Mouse (Mus musculus) adrenal gland, postnatal 14 days (tissue): Measurements from ENCODE around the gene Pitpnc1. TPM values are rescaled to one million over a fixed set of nuclear protein-coding genes. Genes with fewer than 3 reads are reported as not detected.

ENCODE experiments used
- DNase-seq: peaks from one replicate; pipeline ENCODE4 v3.0.0; 2021; ENCODE audit warnings: mixed read lengths
- total RNA-seq: library from RNA; stranded (reverse); gene quantifications from 2 replicates; pipeline ENCODE4 v1.2.3, GENCODE M21; 2021

Gene Pitpnc1
- total RNA-seq, 1 experiment from 2014 or later, result 34.1 TPM

DNA sequence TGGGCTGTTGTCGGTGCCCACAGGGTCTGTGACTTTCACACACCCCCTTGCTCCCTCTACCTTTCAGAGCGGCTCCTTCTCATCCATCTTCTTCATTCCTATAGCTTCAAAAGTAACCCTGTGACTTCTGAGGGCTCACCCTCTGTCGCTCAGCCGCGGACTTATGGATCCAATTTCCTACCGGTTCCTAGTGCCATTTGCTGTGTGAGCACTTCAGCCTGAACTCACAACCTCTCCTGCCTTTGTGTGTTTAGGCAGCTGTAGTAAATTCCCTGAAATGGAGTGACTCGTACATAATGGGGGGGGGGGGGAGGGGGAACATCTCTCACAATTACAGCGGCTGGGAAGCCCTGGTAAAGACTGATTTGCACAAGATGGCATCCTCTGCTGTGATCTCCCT, 191.2 kb downstream of the Pitpnc1 start:
- no peak for DNase-seq

DNA sequence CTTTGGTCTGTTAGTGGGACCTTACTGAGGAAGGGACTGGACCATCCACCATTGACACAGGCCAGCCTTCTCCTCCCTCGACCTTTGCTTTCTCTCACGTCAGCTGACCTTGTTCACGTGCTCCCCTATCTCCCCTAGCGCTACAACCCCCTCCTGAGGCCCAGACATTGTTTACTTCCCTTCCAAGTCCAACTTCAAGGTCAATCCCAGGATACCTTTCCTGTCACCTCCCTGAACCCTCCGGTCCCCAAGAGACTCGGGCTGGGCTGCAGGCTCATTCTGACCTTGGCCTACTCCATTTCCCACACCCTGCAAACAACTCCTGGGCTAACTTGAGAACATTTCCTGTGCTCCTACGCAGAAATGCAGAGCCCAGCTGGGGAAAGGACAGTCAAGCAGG, 193.6 kb downstream of the Pitpnc1 start:
- DNase-seq, result peak; percentile 77

DNA sequence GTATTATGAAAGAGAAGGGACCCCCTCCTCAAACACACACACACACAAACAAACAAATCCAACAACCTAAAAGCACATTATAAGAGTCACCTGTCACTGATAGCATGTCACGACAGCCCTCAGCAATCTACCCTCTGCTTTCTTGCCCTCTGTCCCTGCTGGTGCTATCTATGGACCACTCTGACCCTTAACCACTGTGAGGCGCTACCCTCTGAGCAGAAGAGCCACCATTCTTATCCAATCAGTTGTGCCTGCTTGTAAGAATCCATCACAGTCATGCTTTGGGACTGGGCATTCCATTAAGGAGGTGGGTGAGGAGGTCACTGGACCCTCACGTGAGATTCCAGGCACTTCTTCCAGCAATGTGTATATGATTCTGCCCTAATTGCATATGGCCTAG, 194.2 kb downstream of the Pitpnc1 start:
- no peak for DNase-seq

DNA sequence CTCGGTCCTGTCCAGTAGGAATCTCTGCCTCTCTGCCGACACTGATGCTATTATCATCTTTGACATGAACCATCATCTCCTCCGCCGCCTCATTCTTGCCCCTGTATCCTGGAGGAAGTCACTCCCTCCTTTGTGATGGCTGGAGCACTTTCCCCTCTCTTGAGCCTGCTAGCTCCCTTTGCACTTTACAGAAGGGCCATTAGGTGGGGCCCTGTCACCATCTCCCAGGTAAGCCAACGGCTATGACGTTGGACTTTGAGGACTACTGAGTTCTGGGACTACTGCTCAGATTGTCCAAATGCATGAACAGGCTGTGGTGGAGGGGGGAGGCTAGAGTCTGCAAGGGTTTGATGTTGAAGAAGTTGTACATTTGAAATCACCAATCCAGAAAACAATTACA, 194.6 kb downstream of the Pitpnc1 start:
- DNase-seq, result peak; percentile 74

DNA sequence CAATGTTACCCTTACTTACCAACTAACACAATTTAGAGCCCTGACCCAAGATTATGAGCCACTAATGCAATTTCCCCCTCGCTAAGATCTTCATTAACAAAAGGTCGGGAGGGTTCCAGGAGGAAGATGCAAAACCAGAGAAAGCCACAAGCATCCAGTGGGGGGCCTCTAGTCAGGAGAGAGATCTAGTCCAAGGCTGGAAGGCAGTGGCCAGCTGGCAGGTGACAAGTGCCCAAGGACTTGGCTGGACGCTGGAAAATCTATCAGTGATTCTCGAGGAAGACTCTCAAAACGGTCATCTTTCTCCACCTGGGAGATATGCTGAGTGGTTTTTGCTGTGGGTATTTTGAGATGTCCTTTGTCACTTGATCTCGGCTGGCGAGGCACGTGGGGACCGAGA, 196.3 kb downstream of the Pitpnc1 start:
- DNase-seq, result no peak

DNA sequence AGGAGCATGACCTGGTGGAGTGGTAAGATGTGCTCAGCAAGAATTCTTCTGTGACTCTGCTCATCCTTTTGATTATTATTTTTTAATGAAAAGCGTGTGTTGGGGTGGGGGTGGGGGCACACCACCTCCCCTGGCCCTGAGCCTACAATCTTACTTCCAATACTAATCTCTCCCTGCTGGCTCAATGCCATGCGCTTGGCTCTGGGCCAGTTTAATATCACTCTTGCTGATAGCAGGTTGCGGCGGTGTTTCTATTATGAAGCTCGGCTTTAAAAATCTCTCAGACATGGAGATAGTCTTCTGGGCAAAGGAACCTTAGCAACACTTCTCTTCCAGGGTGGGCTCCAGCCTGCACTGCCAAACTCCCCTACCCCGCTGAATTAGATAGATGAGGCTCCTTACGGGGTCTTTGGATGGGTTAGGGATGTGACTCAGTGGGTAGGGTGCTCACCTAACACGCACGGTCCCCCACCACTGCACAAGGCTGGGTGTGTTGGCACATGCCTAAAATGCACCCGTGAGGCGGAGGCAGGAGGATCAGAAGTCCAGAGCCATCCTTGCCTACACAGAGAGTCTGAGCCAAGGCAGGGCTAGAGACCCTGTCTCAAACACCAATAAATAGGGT, 198.0 kb downstream of the Pitpnc1 start:
- DNase-seq, result peak; percentile 69

DNA sequence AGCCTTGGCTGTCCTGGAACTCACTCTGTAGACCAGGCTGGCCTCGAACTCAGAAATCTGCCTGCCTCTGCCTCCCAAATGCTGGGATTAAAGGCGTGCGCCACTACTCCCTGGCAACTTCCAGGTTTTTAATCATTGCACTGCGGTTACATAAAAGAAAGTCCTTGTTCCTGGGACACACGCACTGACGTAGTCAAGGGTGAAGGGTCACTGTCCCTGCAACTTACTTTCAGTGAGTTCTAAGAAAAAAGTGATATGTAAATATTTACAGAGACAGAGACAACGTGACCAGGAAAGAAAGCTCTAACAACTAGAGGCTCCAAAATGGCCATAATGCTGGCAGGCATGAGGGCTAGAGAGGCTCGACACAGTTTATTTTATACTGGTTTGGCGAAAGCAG, 199.9 kb downstream of the Pitpnc1 start:
- DNase-seq, result no peak

DNA sequence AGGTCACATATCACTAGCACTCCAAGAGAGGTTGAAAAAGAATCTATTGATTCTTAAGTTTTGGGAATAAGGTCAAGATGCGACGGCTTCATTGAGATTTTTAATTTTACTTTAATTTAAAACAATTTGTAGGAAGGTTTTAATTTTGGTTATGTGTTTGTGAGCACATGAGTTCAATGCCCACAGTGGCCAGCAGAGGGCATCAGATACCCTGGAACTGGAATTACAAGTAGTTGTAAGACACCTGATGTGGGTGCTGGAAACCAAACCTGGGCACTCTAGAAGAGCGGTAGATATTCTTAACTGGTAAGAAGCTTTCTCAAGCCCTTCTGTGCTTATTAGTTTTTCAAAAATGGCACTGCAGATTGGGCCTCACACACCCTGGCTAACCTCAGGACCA, 203.0 kb downstream of the Pitpnc1 start:
- no peak for DNase-seq

DNA sequence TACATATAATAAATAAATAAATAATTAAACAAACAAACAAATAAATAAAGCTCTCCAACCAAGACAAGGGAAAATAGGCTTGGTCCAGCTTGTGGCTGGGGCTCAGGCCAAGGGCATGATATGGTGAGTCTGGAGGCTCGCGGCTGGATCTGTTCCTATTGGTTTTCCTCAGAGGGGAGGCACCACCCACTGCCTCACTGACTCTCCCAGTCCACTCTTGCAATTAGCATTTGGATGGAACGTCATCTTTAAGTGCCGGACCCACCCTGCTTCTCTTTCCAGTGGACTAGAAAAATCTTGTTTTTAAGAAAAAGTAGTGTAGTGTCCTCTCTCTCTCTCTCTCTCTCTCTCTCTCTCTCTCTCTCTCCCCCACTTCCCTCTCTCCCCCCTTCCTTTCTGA, 204.6 kb downstream of the Pitpnc1 start:
- DNase-seq, result no peak

DNA sequence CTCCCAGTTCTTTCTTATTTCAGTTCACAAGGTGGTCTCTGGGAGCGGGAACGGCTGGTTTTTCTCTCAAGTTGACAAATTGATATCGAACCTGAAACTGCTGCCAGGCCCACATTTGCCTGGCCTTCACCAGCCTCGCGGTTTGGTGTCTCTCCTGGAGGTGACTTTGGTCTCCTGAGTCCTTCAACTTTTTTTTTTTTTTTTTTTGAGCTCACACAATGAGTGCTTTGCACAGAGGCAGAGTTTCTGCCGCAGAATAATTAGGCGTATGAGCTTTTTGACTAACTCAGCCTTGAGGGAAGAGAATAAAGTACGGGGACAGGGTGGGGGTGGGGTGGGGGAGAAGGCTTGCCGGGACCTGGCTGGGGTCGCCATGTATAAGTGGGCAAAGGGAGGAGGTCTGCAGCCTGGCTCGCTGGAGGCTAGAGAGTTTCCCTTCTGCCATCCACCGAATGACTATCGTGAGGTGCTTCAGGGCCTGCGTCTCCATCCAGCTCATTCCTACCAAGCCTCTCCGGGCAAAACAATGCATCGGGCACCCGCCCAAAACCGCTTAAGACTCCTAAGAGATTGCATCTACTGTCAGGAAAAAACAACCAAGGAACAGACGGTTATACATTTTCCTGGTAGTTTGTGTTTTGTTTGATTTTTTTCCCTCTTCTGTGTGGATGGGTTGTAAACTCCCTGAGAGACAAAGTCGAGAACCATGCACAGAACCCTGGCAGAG, 205.4 kb downstream of the Pitpnc1 start:
- peak; percentile 28 for DNase-seq

DNA sequence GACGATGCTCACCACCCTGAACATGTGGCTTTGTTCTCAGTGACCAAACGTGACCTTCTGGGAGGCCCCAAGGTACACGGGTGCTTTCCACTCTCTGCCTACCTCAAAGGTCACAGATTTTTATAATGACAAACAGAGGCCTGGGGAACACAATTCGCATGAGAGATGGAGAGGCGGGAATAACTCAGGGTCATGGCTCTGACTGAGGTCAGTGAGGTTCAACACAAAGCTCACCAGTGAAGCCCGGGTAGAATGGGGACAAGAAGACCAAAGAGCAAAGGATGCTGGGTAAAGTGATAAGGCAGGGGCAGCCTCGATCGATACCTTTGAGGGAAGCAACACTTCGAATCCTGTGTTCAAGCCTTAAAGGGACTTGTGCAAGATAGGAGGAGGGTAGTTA, 206.7 kb downstream of the Pitpnc1 start:
- no peak for DNase-seq

DNA sequence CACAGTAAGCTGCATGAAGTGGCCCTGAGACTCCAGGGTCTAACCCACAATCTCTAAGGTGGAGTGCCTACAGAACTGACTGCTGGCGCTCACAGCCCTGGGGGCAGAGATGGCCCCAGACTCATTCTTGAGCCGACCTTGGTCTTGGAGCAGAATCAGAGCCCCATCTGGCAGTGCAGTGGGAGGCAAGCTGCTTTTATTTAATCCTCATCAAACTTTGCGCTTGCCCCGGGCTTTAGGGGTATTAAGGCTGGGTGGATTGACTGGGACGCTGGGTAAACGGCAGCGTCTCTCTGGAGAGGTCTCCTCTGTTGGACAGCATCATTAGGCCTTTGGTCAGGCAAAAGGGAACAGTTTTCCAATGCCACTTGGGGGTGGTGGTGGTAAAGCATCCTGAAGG, 211.1 kb downstream of the Pitpnc1 start:
- DNase-seq, result no peak

DNA sequence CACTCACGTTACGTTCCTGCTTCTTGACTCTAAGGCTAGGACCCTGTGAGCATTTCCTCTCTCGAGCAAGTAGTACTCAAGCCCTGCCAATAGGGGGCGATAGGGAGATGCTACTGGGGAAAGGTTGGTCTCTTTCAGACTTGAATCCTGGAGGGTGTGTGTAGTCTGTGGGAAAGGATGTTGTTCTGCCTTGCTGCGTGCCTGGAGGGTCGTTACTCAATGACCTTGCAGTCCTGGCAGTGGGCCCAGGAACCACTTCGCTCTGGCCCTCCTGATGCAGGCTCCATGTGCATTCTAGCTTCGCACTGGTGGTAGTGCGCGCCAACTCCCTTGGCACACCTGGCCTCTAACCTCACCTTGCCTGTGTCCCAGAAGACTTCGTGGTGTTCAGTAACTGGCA, 215.3 kb downstream of the Pitpnc1 start:
- DNase-seq, result peak; percentile 81

DNA sequence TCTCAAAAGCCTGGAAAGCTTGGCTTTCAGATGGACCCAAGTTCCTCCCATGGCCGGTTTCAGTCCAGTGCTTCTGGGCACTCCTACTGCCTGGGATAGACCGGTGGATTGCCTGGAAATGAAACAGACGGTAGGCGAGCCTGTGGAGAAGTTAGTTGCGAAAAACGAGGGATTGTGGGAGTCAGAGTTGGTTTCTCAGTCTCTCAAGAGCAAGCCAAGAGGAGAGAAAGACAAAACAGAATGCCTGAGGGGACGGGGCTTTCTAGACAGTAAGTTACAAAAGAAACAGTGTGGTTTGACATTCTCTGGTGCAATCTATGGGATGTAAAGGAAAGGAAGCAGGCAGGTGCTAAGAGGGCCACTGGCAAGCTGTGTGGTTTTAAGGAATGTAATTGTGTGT, 216.3 kb downstream of the Pitpnc1 start:
- no peak for DNase-seq

DNA sequence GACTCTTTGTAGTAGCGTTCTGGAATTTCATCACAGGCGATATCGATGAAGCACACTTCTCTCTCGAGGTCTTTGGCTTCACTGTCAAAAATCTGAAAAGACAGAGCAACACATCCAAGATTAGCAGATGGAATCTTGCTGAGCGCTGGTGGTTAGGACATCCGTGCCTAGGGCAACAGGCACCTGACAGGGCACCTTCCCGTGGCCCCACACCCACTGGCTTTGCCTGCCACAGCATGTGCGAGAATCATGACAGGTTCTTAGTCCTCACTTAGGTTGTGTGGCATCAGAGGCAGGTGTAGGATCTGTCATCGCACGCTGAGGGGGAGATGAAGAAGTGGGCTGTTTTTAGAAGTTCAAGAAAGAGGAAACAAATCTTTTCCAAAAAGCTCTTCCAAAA, 218.5 kb downstream of the Pitpnc1 start:
- DNase-seq, result no peak

DNA sequence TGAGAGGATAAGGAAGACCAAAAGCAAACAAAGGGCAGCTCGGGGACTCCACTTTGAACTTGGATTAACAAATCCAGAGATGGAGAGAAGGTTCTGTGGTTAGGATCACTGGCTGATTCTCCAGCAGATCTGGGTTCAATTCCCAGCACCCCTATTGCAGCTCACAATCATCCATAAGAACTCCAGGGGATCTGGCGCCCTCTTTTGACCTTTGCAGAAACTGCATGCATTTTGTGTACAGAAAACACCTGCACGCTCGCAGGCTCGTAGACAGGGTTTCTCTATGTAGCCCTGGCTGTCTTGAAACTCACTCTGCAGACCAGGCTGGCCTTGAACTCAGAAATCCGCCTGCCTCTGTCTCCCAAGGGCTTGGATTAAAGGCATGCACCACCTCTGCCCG, 219.0 kb downstream of the Pitpnc1 start:
- DNase-seq, result no peak

DNA sequence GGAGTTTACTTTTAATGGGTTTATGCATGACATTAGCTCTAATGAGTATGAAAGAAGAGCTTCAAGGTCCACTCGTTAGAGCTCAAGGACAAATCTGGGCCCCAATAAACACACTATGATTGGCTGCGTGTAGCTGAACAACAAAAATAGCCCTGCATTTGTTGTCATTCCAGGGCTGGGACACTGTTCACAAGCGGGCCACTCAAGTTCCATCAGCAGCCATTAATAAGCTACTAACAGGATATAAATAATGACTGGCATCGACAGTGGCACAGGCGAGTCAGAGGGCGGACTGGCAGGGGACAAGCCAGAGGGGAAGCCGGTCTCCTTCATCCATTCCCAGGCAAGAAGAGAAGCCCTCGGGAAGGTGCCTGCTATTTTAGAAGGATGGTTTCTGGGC, 219.6 kb downstream of the Pitpnc1 start:
- DNase-seq, result no peak

DNA sequence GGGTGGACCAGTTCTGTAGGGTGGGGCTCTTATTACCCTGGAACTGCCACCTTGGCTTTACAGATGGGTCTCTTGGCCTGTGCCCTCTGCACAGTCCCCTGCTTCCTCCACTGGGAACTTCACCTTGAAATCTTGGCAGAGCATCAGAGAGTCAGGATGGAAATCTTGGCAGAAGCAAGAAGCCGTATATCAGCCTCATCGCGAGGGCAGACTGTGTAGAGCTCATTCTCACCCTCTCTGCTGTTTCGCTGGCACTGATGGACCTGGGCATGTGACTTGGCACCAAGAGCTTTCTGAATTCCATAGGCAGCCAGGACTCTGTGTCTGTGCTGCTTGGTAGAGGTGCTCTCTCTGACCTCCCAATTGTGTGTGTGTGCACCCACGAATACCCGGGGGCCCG, 221.7 kb downstream of the Pitpnc1 start:
- DNase-seq, result peak; percentile 82

DNA sequence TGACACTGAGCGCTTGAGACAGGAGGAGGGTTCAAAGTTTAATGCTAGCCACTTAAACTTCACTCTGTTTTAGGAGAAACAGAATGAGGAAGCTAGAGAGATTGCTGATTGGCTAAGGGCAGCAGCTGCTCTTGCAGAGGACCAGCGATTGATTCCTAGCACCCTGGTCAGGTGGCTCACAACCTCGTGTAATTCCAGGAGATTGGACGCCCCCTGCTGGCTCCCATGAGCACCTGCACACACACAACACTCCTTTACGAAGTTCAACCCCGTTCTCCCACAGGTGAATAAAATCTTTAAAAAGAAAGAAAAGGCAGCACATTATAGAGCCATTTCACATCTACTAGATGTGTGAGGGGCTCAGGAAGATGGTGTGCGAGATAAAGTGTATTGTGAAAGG, 224.8 kb downstream of the Pitpnc1 start:
- DNase-seq, result no peak

DNA sequence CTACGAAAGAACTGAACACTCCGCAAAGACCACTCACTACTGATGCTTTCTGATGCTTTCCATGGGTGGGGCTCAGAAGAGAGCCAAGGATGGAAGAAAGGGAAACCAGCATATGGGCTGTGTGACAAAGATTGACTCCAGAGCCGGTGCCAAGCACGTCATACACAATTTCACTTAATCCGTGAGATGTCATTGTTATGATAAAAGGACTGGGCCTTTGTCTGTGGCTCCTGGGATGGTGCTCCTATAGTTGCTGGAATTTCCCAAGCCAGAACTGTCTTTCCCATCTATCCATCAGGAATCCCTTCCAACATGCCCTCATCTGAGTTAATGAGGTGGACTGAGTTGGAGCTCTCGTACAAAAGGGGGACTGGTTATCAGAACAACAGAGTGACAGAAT, 227.4 kb downstream of the Pitpnc1 start:
- DNase-seq, result no peak

DNA sequence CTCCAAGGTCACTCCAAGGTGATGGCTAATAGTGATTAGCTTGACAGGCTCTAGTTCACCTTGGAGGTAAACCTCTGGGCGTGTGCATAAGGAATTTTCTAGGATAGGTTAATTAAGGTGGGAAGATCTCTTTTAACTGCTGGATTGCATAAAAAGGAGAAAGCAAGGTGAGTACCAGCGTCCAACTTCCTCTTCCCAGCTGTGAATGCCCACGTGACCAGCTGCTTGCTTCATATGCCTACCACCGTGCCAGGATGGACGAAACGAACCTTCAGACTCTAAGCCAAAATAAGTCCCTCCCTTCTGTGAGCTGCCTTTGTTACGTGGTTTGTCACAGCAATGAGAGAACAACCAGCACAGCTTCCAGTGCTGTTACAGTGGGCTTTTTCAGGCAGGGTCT, 228.8 kb downstream of the Pitpnc1 start:
- peak; percentile 53 for DNase-seq

DNA sequence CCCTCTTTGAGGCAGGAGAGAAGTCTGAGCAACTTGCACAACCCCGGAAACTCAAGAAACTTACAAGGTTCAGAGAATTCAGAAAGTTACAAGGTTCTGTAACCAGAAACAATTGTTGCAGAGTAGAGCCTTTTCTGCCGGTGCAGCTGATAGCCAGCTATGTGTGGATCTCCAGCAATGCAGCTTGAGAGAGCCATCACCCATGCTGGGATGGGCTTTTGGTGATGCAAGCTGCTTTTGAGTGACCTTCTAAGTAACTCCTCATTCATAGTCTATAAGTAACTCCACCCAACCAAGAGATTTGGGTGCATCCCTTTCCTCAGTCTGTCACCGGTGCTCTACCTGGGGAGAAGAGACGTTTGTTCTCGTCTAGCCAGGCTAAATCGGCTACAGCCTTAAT, 232.0 kb downstream of the Pitpnc1 start:
- no peak for DNase-seq

DNA sequence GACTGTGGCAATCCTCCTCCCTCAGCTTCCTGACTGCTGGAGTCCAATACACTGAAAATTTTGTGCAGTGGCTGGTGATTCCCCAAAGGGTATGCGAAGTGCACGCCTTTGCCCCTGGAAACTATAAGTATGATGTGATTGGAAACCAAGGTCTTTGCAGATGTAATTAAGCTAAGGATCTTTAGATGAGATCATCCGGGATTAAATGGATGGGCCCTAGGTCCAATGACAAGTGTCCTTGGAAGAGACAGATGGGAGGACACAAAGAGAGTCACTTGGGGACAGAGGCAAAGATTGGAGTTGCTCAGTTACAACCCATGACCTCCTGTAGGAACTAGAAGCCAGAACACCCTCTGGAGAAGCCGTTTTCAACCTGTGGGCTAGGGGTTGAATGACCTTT, 233.0 kb downstream of the Pitpnc1 start:
- no peak for DNase-seq

DNA sequence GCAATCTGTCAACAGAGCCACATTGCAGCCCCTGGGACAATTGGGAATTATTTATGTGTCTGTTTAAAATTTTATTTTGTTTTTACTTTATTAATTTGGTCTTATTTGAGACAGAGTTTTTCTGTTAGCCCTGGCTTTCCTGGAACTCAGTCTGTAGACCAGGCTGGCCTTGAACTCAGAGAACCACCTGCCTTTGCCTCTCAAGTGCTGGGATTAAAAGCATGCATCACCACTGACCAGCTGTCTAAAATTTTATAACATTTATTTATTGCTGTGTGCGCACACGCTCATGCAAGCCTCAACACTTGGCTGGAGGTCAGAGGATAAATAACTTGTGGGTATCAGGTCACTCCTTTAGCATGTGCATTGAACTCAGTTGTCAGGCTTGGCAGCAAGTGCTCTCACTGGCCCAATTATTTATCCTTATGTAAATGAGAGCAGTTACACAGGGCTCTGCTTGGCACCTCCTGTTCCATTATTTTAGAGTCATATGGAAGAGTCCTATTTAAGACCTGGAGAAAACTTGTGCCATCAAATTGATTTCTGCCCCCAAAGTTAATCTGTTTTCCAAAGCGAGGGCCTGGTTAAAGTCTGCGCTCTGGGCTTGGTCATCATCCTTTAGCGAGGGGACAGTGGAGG, 237.1 kb downstream of the Pitpnc1 start:
- no peak for DNase-seq
